Mouse (Mus musculus) heart, embryonic 13.5 days (tissue): ENCODE data around the gene Zfp628. TPM values are rescaled to one million over a fixed set of nuclear protein-coding genes. Genes with fewer than 3 reads are reported as not detected.
A peak's percentile ranks its signal among the peaks of the same experiment; 100 is the strongest.

Experiments used
- ATAC-seq: fragments of 200-750 bp; cut with Nextera tagmentation; 2 replicates; pipeline ENCODE4 v1.8.0; 2017; ENCODE audit warnings: moderate TSS enrichment; ENCODE audit not compliant: insufficient number of reproducible peaks, low FRiP score, low TSS enrichment; ENCODE audit errors: extremely low read depth
- H3K27ac ChIP-seq: fragments of 300-500 bp; sonication (generic); replicated peaks from 2 replicates; pipeline ENCODE4 v1.5.1; 2015; ENCODE audit warnings: moderate library complexity, mild to moderate bottlenecking, inconsistent platforms
- H3K27me3 ChIP-seq: fragments of 300-500 bp; sonication (generic); replicated peaks from 2 replicates; pipeline ENCODE4 v1.6.1; 2015; ENCODE audit warnings: mild to moderate bottlenecking, inconsistent platforms
- H3K36me3 ChIP-seq: fragments of 300-500 bp; sonication (generic); 2 replicates; pipeline ENCODE4 v1.6.1; 2015; ENCODE audit warnings: mild to moderate bottlenecking, inconsistent platforms
- H3K4me1 ChIP-seq: fragments of 300-500 bp; sonication (generic); 2 replicates; pipeline ENCODE4 v1.6.1; 2015; ENCODE audit warnings: inconsistent platforms
- H3K4me2 ChIP-seq: fragments of 300-500 bp; sonication (generic); 2 replicates; pipeline ENCODE4 v1.6.1; 2015; ENCODE audit warnings: inconsistent platforms, mild to moderate bottlenecking, moderate library complexity
- H3K4me3 ChIP-seq: fragments of 300-500 bp; sonication (generic); 2 replicates; pipeline ENCODE4 v1.5.1; 2015; ENCODE audit warnings: moderate library complexity, mild to moderate bottlenecking, inconsistent platforms
- H3K9ac ChIP-seq: fragments of 300-500 bp; sonication (generic); 2 replicates; pipeline ENCODE4 v1.6.1; 2015; ENCODE audit warnings: inconsistent platforms, mild to moderate bottlenecking, moderate library complexity
- H3K9me3 ChIP-seq: fragments of 300-500 bp; sonication (generic); 2 replicates; pipeline ENCODE4 v1.6.1; 2016; ENCODE audit warnings: inconsistent platforms
- WGBS: fragments of 180-500 bp; shearing (Covaris S2); methylation state at CpG from one replicate; pipeline ENCODE4 v1.1.7; 2015; ENCODE audit warnings: mixed read lengths; 5-methylcytosine and 5-hydroxymethylcytosine counted together
- polyA plus RNA-seq: library from polyadenylated mRNA; unstranded; fragments of >200 nt; fragmentation: Nextera tagmentation; extraction: Ambion mirVana; gene quantifications from 2 replicates; pipeline ENCODE4 v1.2.1, GENCODE M21; 2015

Gene Zfp628
- polyA plus RNA-seq, 1 experiment from 2014 or later, result 2.4 TPM

- Histone ChIP-seq H3K4me2 (no peak overlapping the region), H3K9me3 (no peaks in the 10 kb centered on the region), H3K9ac (no peak overlapping the region), H3K4me3 (no peak overlapping the region), H3K4me1 (peaks cover 54% of the 10 kb centered on the region), H3K27me3 (no peaks in the 10 kb centered on the region), H3K27ac (no peak overlapping the region), H3K36me3 (peaks cover 41% of the 10 kb centered on the region)
- no peak for ATAC-seq
- 90% methylated on average over 15 of the region's 15 CpGs for WGBS
Observed at GRCm38 (mm10) chr7:4918681-4919080, 3.7 kb downstream of the Zfp628 start.

DNA sequence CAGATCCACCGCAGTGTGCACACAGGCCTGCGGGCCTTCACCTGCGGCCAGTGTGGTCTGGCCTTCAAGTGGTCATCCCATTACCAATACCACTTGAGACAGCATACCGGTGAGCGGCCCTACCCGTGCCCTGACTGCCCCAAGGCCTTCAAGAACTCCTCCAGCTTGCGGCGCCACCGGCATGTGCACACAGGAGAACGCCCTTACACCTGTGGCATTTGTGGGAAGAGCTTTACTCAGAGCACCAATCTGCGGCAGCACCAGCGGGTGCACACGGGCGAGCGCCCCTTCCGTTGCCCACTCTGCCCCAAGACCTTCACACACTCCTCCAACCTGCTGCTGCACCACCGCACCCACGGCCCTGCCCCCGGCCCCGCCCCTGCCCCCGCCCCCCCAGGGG, 4.1 kb downstream of the Zfp628 start:
- H3K4me2 ChIP-seq, result no peak overlapping the region
- H3K27ac ChIP-seq, result no peak overlapping the region
- no peak for ATAC-seq
- no peak overlapping the region for H3K4me3 ChIP-seq
- peaks cover 41% of the 10 kb centered on the region for H3K36me3 ChIP-seq
- WGBS, result 81% methylated on average over 21 of the region's 21 CpGs
- H3K9ac ChIP-seq, result no peak overlapping the region
- H3K27me3 ChIP-seq, result no peaks in the 10 kb centered on the region; the same call in 1 of the 2 replicates
- H3K9me3 ChIP-seq, result no peaks in the 10 kb centered on the region
- peaks cover 56% of the 10 kb centered on the region for H3K4me1 ChIP-seq

GRCm38 (mm10) chr7:4919971-4920370, 5.0 kb downstream of the Zfp628 start:
- H3K27ac ChIP-seq, result no peak overlapping the region
- H3K9me3 ChIP-seq, result no peaks in the 10 kb centered on the region
- H3K4me1 ChIP-seq, result peaks cover 59% of the 10 kb centered on the region
- no peaks in the 10 kb centered on the region; the same call in 1 of the 2 replicates for H3K27me3 ChIP-seq
- H3K4me3 ChIP-seq, result no peak overlapping the region
- H3K9ac ChIP-seq, result no peak overlapping the region
- no peak for ATAC-seq
- no peak overlapping the region for H3K4me2 ChIP-seq
- peaks cover 41% of the 10 kb centered on the region for H3K36me3 ChIP-seq
- 88% methylated on average over 21 of the region's 21 CpGs for WGBS

GRCm38 (mm10) chr7:4920496-4920895, 5.5 kb downstream of the Zfp628 start:
- no peaks in the 10 kb centered on the region for H3K9me3 ChIP-seq
- no peak for ATAC-seq
- peaks cover 41% of the 10 kb centered on the region for H3K36me3 ChIP-seq
- H3K4me3 ChIP-seq, result no peak overlapping the region
- H3K27ac ChIP-seq, result peak overlapping the region; percentile 77
- WGBS, result 84% methylated on average over 19 of the region's 19 CpGs
- peaks cover 65% of the 10 kb centered on the region for H3K4me1 ChIP-seq
- no peaks in the 10 kb centered on the region; the same call in 1 of the 2 replicates for H3K27me3 ChIP-seq
- H3K9ac ChIP-seq, result no peak overlapping the region
- no peak overlapping the region for H3K4me2 ChIP-seq

DNA sequence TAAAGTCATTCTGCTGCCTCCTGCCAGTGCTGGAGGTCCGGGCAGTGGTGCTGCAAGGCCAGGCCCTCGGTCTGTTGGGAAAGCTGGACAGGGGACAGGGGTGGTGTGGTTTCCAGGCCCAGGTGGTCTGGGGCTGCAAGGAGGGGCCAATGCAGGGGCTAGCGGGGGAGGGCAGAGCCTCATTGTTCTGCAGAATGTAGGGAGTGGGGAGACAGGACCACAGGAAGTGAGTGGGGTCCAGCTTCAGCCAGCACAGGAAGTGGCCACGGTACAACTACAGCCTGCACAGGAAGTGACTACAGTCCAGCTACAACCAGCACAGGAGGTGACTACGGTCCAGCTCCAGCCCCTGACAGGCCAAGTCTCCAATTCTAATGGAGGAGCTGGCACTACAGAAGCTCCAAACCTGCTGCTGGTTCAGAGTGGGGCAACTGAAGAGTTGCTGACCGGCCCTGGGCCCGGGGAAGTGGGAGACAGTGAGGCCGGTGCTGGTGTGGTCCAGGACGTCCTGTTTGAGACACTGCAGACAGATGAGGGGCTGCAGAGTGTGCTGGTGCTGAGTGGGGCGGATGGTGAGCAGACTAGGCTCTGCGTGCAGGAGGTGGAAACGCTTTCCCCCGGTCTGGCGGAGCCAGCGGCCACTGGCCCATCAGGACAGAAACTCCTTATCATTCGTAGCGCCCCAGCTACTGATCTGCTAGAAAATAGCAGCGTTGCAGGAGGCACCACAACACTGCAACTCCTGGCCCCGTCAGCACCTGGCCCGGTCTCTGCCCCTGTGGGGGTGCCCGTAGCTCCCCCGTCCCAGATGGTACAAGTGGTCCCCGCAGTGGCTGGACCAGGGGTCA, 6.2 kb downstream of the Zfp628 start:
- peak overlapping the region; percentile 53 for H3K9ac ChIP-seq
- H3K4me3 ChIP-seq, result 0 out of 2 replicates have a peak overlapping the region, but pooled peaks have one; percentile 9
- H3K27me3 ChIP-seq, result no peaks in the 10 kb centered on the region; the same call in 1 of the 2 replicates
- H3K9me3 ChIP-seq, result no peaks in the 10 kb centered on the region
- H3K36me3 ChIP-seq, result peaks cover 41% of the 10 kb centered on the region
- peak overlapping the region; percentile 31 for H3K4me2 ChIP-seq
- ATAC-seq, result no peak
- H3K4me1 ChIP-seq, result peaks cover 66% of the 10 kb centered on the region
- peak overlapping the region; percentile 77 for H3K27ac ChIP-seq
- WGBS, result 30% methylated on average over 23 of the region's 23 CpGs

GRCm38 (mm10) chr7:4921824-4922482, 6.9 kb downstream of the Zfp628 start, which contains the start of gene Nat14:
Gene Nat14, plus strand, starts transcription at chr7:4922028.
- H3K4me3 ChIP-seq, result peak within 1 kb of the TSS; percentile 48
- H3K9ac ChIP-seq, result peak within 1 kb of the TSS; percentile 80
- peaks cover 41% of the 10 kb centered on the region for H3K36me3 ChIP-seq
- peaks cover 66% of the 10 kb centered on the region for H3K4me1 ChIP-seq
- peak within 1 kb of the TSS; percentile 88 for H3K4me2 ChIP-seq
- 24% methylated on average over 8 of the region's 8 CpGs for WGBS
- peaks cover 2% of the 10 kb centered on the region; the same call in 1 of the 2 replicates for H3K27me3 ChIP-seq
- peak within 1 kb of the TSS; percentile 77 for H3K27ac ChIP-seq
- no peaks in the 10 kb centered on the region for H3K9me3 ChIP-seq
- no peak for ATAC-seq

DNA sequence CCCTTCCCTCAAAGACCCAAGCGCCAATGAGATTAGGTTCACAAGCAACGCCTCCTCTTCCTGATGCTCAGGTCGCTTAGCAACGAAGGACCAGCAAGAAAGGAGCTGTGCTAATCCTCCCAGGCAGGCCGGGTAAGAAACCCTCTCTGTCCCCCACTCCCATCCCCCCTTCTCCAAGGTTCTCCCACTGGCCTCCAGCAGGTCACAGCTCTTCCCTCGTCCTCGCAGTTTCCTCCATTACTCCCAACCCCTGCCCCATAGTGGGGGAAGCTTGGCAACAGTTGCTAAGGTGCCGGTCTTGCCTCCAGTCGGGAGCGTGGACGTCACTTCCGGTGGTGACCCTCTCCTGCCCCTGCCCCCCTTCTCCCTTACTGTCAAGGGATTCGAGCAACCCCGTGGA, 7.5 kb downstream of the Zfp628 start:
- Histone ChIP-seq H3K4me1 (peaks cover 67% of the 10 kb centered on the region), H3K4me3 (peak overlapping the region; percentile 48), H3K36me3 (peaks cover 37% of the 10 kb centered on the region), H3K9ac (peak overlapping the region; percentile 80), H3K4me2 (peak overlapping the region; percentile 88), H3K27me3 (peaks cover 4% of the 10 kb centered on the region; the same call in 1 of the 2 replicates), H3K27ac (peak overlapping the region; percentile 71), H3K9me3 (no peaks in the 10 kb centered on the region)
- under 1% methylated on average over 14 of the region's 14 CpGs for WGBS
- ATAC-seq, result no peak

GRCm38 (mm10) chr7:4922931-4923565, 8.0 kb downstream of the Zfp628 start:
- peak overlapping the region; percentile 48 for H3K4me3 ChIP-seq
- H3K27me3 ChIP-seq, result peaks cover 4% of the 10 kb centered on the region; the same call in 1 of the 2 replicates
- ATAC-seq, result no peak
- 1% methylated on average over 14 of the region's 14 CpGs for WGBS
- H3K4me1 ChIP-seq, result peaks cover 67% of the 10 kb centered on the region
- H3K9ac ChIP-seq, result peak overlapping the region; percentile 80
- H3K4me2 ChIP-seq, result peak overlapping the region; percentile 88
- no peaks in the 10 kb centered on the region for H3K9me3 ChIP-seq
- H3K36me3 ChIP-seq, result peaks cover 31% of the 10 kb centered on the region
- peak overlapping the region; percentile 88 for H3K27ac ChIP-seq

DNA sequence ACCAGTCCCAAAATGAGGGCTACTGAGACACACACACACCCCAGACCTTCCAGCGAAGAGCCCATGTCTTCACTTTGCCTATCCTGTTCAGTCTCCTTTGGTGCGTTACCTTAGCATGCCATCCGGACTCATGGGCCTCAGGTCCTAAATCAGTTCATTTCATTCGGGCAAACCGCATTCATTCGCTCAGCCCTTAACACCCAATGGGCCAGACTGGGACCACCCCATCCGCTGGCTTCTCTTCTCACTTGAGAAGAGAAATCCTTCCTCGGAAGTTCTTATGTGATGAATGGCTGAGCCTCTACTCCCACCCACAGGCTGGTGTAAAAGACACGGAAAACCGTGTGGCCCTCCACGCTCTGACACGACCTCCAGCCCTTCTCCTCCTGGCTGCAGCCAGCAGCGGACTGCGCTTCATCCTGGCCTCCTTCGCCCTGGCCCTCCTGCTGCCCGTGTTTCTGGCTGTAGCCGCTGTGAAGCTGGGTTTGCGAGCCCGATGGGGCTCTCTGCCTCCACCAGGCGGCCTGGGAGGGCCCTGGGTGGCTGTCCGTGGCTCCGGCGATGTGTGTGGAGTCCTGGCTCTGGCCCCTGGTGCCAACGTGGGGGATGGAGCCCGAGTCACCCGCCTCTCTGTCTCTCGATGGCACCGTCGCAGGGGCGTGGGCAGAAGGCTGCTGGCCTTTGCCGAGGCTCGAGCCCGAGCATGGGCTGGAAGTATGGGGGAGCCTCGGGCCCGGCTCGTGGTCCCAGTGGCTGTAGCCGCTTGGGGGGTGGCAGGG, 8.8 kb downstream of the Zfp628 start:
- no peak for ATAC-seq
- H3K4me1 ChIP-seq, result peaks cover 67% of the 10 kb centered on the region

GRCm38 (mm10) chr7:4924483-4924882, 9.5 kb downstream of the Zfp628 start:
- peaks cover 4% of the 10 kb centered on the region; the same call in 1 of the 2 replicates for H3K27me3 ChIP-seq
- H3K4me1 ChIP-seq, result peaks cover 67% of the 10 kb centered on the region
- peak overlapping the region; percentile 88 for H3K4me2 ChIP-seq
- peak overlapping the region; percentile 48; the same call in 1 of the 2 replicates for H3K4me3 ChIP-seq
- no peak for ATAC-seq
- H3K27ac ChIP-seq, result peak overlapping the region; percentile 88
- H3K9me3 ChIP-seq, result no peaks in the 10 kb centered on the region
- 6% methylated on average over 4 of the region's 4 CpGs for WGBS
- peaks cover 17% of the 10 kb centered on the region for H3K36me3 ChIP-seq
- peak overlapping the region; percentile 80 for H3K9ac ChIP-seq

More for the DNA sequence above, 8.8 kb downstream of the Zfp628 start:
- H3K9me3 ChIP-seq, result no peaks in the 10 kb centered on the region
- 5% methylated on average over 37 of the region's 37 CpGs for WGBS
- H3K36me3 ChIP-seq, result peaks cover 24% of the 10 kb centered on the region
- H3K27ac ChIP-seq, result peak overlapping the region; percentile 88
- H3K4me2 ChIP-seq, result peak overlapping the region; percentile 88
- H3K9ac ChIP-seq, result peak overlapping the region; percentile 80
- peaks cover 4% of the 10 kb centered on the region; the same call in 1 of the 2 replicates for H3K27me3 ChIP-seq
- peak overlapping the region; percentile 48 for H3K4me3 ChIP-seq
